Mouse (Mus musculus): ENCODE data around the gene Naa16.
"Not testable (repeated sequence)": the region's sequence is repeated elsewhere in the genome, so short reads cannot be mapped to it uniquely, and the experiment has no call there.

Gene Naa16

GRCm38 (mm10) chr14:79390265-79390926, at the start of gene Naa16:
TSS of gene Naa16 (minus strand) at chr14:79390778.
- in situ Hi-C loops (cut with MboI, MseI) = no loop called here

- in situ Hi-C loops (cut with MboI, MseI) = no loop called here
Measured at GRCm38 (mm10) chr14:79434068-79434467, 43.5 kb upstream of the Naa16 start.

DNA sequence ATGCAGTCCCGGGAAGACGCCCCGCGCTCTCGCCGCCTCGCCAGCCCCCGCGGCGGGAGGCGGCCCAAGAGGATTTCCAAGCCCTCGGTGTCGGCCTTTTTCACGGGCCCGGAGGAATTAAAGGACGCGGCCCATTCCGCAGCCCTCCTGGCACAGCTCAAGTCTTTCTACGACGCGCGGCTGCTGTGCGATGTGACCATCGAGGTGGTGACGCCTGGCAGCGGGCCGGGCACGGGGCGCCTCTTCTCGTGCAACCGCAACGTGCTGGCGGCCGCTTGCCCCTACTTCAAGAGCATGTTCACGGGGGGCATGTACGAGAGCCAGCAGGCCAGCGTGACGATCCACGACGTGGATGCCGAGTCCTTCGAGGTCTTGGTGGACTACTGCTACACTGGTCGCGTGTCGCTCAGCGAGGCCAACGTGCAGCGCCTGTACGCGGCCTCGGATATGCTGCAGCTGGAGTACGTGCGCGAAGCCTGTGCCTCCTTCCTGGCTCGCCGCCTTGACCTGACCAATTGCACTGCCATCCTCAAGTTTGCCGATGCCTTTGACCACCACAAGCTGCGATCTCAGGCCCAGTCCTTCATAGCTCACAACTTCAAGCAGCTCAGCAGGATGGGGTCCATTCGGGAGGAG, 36.3 kb upstream of the Naa16 start:
- in situ Hi-C loops (cut with MboI, MseI) = not testable (repeated sequence)

GRCm38 (mm10) chr14:79425979-79426729, 35.6 kb upstream of the Naa16 start, which contains the start of gene Kbtbd7:
TSS of gene Kbtbd7 (plus strand) at chr14:79426511.
- in situ Hi-C loops (cut with MboI, MseI) = no loop called here

- in situ Hi-C loops (cut with MboI, MseI) = loop anchor here (5.0 kb wide), 1 partner anchor 37 kb away; no protein-coding TSS in a partner anchor
Measured at GRCm38 (mm10) chr14:79420083-79420685, 29.6 kb upstream of the Naa16 start.

DNA sequence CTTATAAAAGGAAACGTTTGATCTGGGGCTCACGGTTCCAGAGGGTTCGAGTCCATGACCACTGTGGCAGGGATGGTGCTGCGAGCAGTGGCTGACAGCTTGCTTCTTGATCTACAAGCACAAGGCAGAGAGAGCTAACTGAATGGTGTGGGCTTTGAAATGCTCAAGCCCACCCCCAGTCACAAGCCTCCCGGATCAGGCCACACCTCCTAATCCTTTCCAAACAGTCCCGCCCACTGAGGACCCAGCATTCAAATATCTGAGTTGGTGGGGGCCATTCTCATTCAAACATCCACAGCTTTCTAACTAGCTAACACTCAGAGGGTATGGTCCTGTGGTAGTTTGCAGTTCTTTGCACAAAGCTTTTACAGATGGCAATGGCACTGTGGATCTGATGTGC, 22.5 kb upstream of the Naa16 start:
- in situ Hi-C loops (cut with MboI, MseI) = no loop called here

GRCm38 (mm10) chr14:79410662-79411061, 20.1 kb upstream of the Naa16 start:
- in situ Hi-C loops (cut with MboI, MseI) = no loop called here

DNA sequence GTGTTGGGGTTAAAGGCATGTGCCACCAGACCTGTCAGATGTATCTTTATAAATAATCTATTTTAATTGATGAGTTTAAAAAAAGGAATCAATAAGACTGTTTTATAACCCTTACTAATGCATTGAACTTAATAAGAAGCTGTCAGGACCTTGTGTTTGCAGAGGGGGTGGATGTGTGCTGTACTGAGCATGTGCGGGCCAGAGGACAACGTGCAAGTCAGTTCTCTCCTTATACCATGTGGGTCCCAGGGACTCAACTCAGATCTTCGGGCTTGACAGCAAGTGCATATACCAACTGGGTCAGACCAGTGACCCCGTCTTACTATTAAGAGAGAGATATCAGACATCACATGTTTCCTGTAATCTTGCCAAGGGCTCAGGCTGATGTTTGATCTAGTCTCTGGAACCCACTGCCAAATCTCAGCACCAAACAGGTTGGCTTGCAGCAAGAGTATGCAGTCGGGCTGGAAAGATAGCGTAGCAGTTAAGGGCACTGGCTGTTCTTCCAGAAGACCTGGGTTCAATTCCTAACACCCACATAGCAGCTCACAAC, 18.8 kb upstream of the Naa16 start:
- in situ Hi-C loops (cut with MboI, MseI) = no loop called here

- in situ Hi-C loops (cut with MboI, MseI) = no loop called here
Measured at GRCm38 (mm10) chr14:79407641-79408040, 17.1 kb upstream of the Naa16 start.

- in situ Hi-C loops (cut with MboI, MseI) = no loop called here
Measured at GRCm38 (mm10) chr14:79397321-79398122, 6.9 kb upstream of the Naa16 start, which contains the start of gene Mtrf1. TSS of gene Mtrf1 (plus strand) at chr14:79397772.

- in situ Hi-C loops (cut with MboI, MseI) = no loop called here
Measured at GRCm38 (mm10) chr14:79394564-79394963, 4.0 kb upstream of the Naa16 start.

DNA sequence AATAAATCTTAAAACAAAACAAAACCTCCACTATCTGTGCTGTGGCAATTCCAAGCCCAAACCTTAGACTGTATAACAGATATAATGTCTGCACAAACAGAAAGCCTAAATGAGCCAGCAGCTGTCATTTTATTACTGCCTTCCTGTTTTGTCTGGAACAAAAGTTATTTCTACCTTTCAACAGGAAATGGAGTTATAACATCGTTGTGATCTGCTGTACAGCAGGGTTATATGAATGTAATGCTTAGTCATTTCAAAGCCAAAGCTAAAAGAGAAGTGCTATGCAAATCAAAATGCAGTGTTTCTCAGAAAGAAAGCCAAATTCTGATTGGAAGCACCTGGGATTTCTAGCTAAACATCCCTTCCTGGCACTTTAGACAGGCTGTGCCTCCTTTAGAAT, 2.7 kb upstream of the Naa16 start:
- in situ Hi-C loops (cut with MboI, MseI) = no loop called here

GRCm38 (mm10) chr14:79389438-79390264, 927 bp downstream of the Naa16 start:
- in situ Hi-C loops (cut with MboI, MseI) = loop anchor here (5.0 kb wide), 2 partner anchors 88 to 198 kb away; partner anchors contain the start of gene Sugt1

DNA sequence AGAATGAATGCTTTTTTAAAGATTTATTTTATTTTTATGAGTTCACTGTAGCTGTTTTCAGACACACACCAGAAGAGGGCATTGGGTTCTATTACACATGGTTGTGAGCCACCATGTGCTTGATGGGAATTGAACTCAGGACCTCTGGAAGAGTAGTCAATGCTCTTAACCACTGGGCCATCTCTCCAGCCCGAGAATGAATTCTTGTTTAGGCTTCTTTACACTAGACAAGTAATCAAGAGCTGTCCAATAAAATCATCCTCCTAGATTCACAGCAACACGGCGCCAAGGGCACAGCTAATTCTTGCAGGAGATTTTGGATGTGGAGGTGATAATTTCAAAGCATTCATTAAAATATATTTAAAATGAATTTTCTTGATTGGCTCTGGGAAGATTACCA, 2.3 kb downstream of the Naa16 start:
- in situ Hi-C loops (cut with MboI, MseI) = loop anchor here (5.0 kb wide), 2 partner anchors 89 to 199 kb away; partner anchors contain the start of gene Sugt1

GRCm38 (mm10) chr14:79383120-79383519, 7.5 kb downstream of the Naa16 start:
- in situ Hi-C loops (cut with MboI, MseI) = no loop called here

GRCm38 (mm10) chr14:79377041-79377440, 13.5 kb downstream of the Naa16 start:
- in situ Hi-C loops (cut with MboI, MseI) = no loop called here

DNA sequence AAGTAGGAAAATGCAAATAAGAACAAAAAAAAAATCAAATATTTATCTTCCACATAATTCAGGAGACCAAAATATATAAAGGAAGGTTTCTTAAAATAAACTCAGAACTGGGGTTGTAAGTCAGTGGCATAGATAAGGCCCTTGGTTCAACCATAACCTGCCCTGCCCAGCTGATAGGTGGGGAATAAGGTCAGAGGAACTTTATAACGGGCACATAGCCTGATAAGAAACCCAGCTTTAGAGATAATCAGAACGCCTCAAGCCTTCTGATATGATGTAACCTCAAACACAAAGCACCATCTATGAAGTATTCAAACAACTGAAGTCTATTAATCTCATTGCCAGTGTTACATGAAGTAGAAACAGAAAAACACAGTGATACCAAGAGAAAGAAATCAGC, 32.5 kb downstream of the Naa16 start:
- in situ Hi-C loops (cut with MboI, MseI) = no loop called here

DNA sequence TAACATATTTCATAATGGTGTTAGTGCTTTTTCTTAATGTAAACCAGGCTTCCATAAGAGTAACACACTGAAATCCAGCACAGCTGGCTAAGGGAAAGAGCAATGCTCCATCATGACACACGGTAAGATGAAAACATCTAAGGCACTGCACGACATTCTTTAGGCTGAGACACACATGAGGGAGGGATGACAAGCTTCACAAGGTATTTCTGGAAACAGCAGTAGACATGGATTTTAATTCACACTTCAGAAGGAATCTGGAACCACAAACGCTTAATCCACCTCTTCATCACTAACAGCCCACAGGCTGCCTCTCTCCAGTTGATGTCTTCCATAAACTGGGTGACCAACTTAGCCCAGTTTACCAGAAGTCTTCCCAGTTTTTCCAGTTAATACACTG, 44.2 kb downstream of the Naa16 start:
- in situ Hi-C loops (cut with MboI, MseI) = no loop called here

DNA sequence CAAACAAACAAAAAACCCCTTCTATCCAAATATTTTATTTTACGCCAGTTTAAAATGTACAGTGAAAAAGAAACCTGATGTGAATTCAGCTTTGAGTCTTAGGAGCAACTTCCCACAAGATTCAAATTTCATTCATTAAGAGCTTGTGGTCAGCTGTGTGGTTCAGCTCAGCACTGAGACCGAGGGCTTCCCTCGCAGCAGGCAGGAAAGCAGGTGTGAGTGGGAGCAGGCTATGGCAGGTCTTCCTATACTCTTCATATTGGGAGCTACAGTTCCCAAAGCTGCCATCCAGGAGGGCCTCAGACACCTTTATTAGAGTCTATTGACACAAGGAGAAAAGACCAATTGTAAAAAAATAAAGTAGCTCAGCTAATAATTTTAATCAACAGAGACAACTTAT, 55.0 kb downstream of the Naa16 start:
- in situ Hi-C loops (cut with MboI, MseI) = no loop called here

- in situ Hi-C loops (cut with MboI, MseI) = no loop called here
Measured at GRCm38 (mm10) chr14:79331936-79332335, 58.6 kb downstream of the Naa16 start.
